Mouse (Mus musculus) bone marrow, adult 2 months (tissue): ENCODE data around the gene Serinc5. TPM values are rescaled to one million over a fixed set of nuclear protein-coding genes. Genes with fewer than 3 reads are reported as not detected.

Experiments
- H3K27ac ChIP-seq: fragments of 200-500 bp; 2 replicates; pipeline ENCODE4 v1.5.1; 2012; ENCODE audit warnings: low read depth, mild to moderate bottlenecking, control low read depth, inconsistent platforms, low read length; ENCODE audit not compliant: control insufficient read depth, poor library complexity, insufficient read depth
- H3K4me1 ChIP-seq: fragments of 200-500 bp; 2 replicates; pipeline ENCODE4 v1.6.1; 2011; ENCODE audit warnings: low read length; ENCODE audit not compliant: control insufficient read depth, insufficient read depth
- H3K4me3 ChIP-seq: fragments of 200-500 bp; replicated peaks from 2 replicates; pipeline ENCODE3; 2011; ENCODE audit warnings: mild to moderate bottlenecking, low read depth, low read length, control low read depth; ENCODE audit not compliant: control insufficient read depth
- CTCF ChIP-seq: fragments of 200-500 bp; IDR thresholded peaks from 2 replicates; pipeline ENCODE4 v1.5.1; 2011; ENCODE audit warnings: low read length, control low read depth; ENCODE audit not compliant: control insufficient read depth, insufficient read depth
- POLR2A ChIP-seq: fragments of 200-500 bp; IDR thresholded peaks from 2 replicates; pipeline ENCODE4 v1.6.1; 2011; ENCODE audit warnings: low read depth, mild to moderate bottlenecking, control low read depth, low read length, borderline replicate concordance; ENCODE audit not compliant: control insufficient read depth
- WGBS: fragments of 180-500 bp; shearing (Covaris S2); methylation state at CpG from one replicate; pipeline ENCODE4 v1.1.7; 2018; 5-methylcytosine and 5-hydroxymethylcytosine counted together
- polyA plus RNA-seq: library from polyadenylated mRNA; stranded (reverse); fragments of >200 nt; gene quantifications from 2 replicates; pipeline ENCODE4 v1.2.4, GENCODE M21; 2011; ENCODE audit warnings: low replicate concordance; ENCODE audit not compliant: missing spikeins, insufficient read depth, insufficient read length

Serinc5 gene
- polyA plus RNA-seq, 1 experiment = 17.4 TPM

- TF ChIP-seq CTCF (no peak), POLR2A (no peak)
These were observed 54.1 kb downstream of the Serinc5 start for GRCm38 (mm10) chr13:92665008-92665407.

GRCm38 (mm10) chr13:92668214-92668985 lies 57.5 kb downstream of the Serinc5 start:
- no peaks in the 10 kb centered on the region for H3K4me1 ChIP-seq
- no peak overlapping the region for H3K4me3 ChIP-seq
- WGBS = 71% methylated on average over 6 of the region's 6 CpGs
- no peak for TF ChIP-seq CTCF
- no peak for TF ChIP-seq POLR2A
- no peak overlapping the region for H3K27ac ChIP-seq

More at GRCm38 (mm10) chr13:92665008-92665407, 54.1 kb downstream of the Serinc5 start:
- Histone ChIP-seq H3K4me3 (no peak overlapping the region), H3K4me1 (no peaks in the 10 kb centered on the region), H3K27ac (no peak overlapping the region)
- WGBS = 84% methylated on average over 4 of the region's 4 CpGs

GRCm38 (mm10) chr13:92671727-92672126 lies 60.8 kb downstream of the Serinc5 start:
- no peak overlapping the region for H3K4me3 ChIP-seq
- H3K4me1 ChIP-seq = no peaks in the 10 kb centered on the region
- no peak for TF ChIP-seq CTCF
- no peak for TF ChIP-seq POLR2A
- 36% methylated on average over 1 of the region's 1 CpGs for WGBS
- H3K27ac ChIP-seq = no peak overlapping the region

- Histone ChIP-seq H3K4me1 (no peaks in the 10 kb centered on the region), H3K27ac (no peak overlapping the region), H3K4me3 (no peak overlapping the region)
- 33% methylated on average over 2 of the region's 2 CpGs for WGBS
- no peak for TF ChIP-seq POLR2A
- no peak for TF ChIP-seq CTCF
These were observed 63.8 kb downstream of the Serinc5 start for GRCm38 (mm10) chr13:92674676-92675075.

- WGBS = 86% methylated on average over 3 of the region's 3 CpGs
- TF ChIP-seq POLR2A (no peak), CTCF (no peak)
- Histone ChIP-seq H3K27ac (no peak overlapping the region), H3K4me1 (no peaks in the 10 kb centered on the region), H3K4me3 (no peak overlapping the region)
These were observed 64.4 kb downstream of the Serinc5 start for GRCm38 (mm10) chr13:92675308-92675707.

GRCm38 (mm10) chr13:92675897-92676584 lies 65.2 kb downstream of the Serinc5 start:
- no peak overlapping the region for H3K27ac ChIP-seq
- no peak overlapping the region for H3K4me3 ChIP-seq
- no peaks in the 10 kb centered on the region for H3K4me1 ChIP-seq
- WGBS = 67% methylated on average over 11 of the region's 11 CpGs
- TF ChIP-seq POLR2A (no peak), CTCF (no peak)

GRCm38 (mm10) chr13:92677656-92678055 lies 66.8 kb downstream of the Serinc5 start:
- 83% methylated on average over 4 of the region's 4 CpGs for WGBS
- H3K27ac ChIP-seq = no peak overlapping the region
- no peak overlapping the region for H3K4me3 ChIP-seq
- no peak for TF ChIP-seq CTCF
- no peak for TF ChIP-seq POLR2A
- no peaks in the 10 kb centered on the region for H3K4me1 ChIP-seq

- no peak for TF ChIP-seq CTCF
- no peak for TF ChIP-seq POLR2A
- H3K4me3 ChIP-seq = no peak overlapping the region
- no peaks in the 10 kb centered on the region for H3K4me1 ChIP-seq
- H3K27ac ChIP-seq = no peak overlapping the region
- 94% methylated on average over 7 of the region's 7 CpGs for WGBS
These were observed 68.8 kb downstream of the Serinc5 start for GRCm38 (mm10) chr13:92679661-92680060.

- TF ChIP-seq CTCF = no peak
- no peak for TF ChIP-seq POLR2A
- no peak overlapping the region for H3K27ac ChIP-seq
- WGBS = 83% methylated on average over 2 of the region's 2 CpGs
- H3K4me1 ChIP-seq = no peaks in the 10 kb centered on the region
- no peak overlapping the region for H3K4me3 ChIP-seq
These were observed 70.7 kb downstream of the Serinc5 start for GRCm38 (mm10) chr13:92681541-92681940.
